Comparison of ENCODE assay signal across 14 mouse cellular contexts in genomic region chr1:122169547-122169946, GRCm38 (mm10).
A peak's percentile ranks its signal among the peaks of the same experiment; 100 is the strongest.
DNase-seq lines count a peak whose midpoint lies in the region; ATAC-seq and TF ChIP-seq lines count a peak whose summit lies in the region.
"Had no signal": no experiment of that assay in that cellular context is flagged by ENCODE, and none has a peak within 500 bp of the region (broad histone marks: within the 10 kb centered on the region; RNA-seq: fewer than 3 reads in every experiment).

No protein-coding gene starts in this region.

- H3K27ac ChIP-seq in intestine, postnatal 0 days (ENCODE audit: low read depth, low read length), result no peak overlapping the region
- no peak overlapping the region for H3K27ac ChIP-seq in intestine, embryonic 15.5 days
- no peak overlapping the region for H3K27ac ChIP-seq in lung, postnatal 0 days (ENCODE audit: low read length)
- H3K27ac ChIP-seq: heart, adult 2 months; hindbrain, embryonic 13.5 days; liver, embryonic 14.5 days had no signal

- no peaks in the 10 kb centered on the region for H3K36me3 ChIP-seq in intestine, postnatal 0 days (ENCODE audit: control insufficient read depth, insufficient read depth)
- H3K36me3 ChIP-seq in intestine, embryonic 15.5 days, result no peaks in the 10 kb centered on the region
- no peaks in the 10 kb centered on the region for H3K36me3 ChIP-seq in lung, postnatal 0 days (ENCODE audit: insufficient read depth, low read length)
- H3K36me3 ChIP-seq: hindbrain, embryonic 13.5 days had no signal

- TF ChIP-seq CTCF in intestine, postnatal 0 days (IDR thresholded peaks at IDR 0.05; ENCODE audit: low read depth), result peak; percentile 21; the same call in 1 of the 2 replicates
- 0 out of 2 replicates have a peak, but pooled peaks have one; percentile 5 for TF ChIP-seq CTCF in lung, postnatal 0 days (IDR thresholded peaks at IDR 0.05)
- TF ChIP-seq CTCF in brain, embryonic 14.5 days (IDR thresholded peaks at IDR 0.05; ENCODE audit: borderline replicate concordance, extremely low read depth, insufficient read depth, insufficient read length), result peak; percentile 17; the same call in 1 of the 2 replicates

- 89% methylated on average over 2 of the region's 2 CpGs for WGBS in intestine, postnatal 0 days
- WGBS in intestine, embryonic 15.5 days, result 85% methylated on average over 2 of the region's 2 CpGs
- 85% methylated on average over 2 of the region's 2 CpGs for WGBS in lung, postnatal 0 days

- no peak overlapping the region for H3K9ac ChIP-seq in intestine, postnatal 0 days (ENCODE audit: low read depth, low read length)
- H3K9ac ChIP-seq in intestine, embryonic 15.5 days, result no peak overlapping the region
- H3K9ac ChIP-seq in lung, postnatal 0 days (replicated peaks; ENCODE audit: low read depth), result no peak overlapping the region
- H3K9ac ChIP-seq: hindbrain, embryonic 13.5 days; liver, embryonic 14.5 days had no signal

- ATAC-seq in intestine, postnatal 0 days, result no peak
- no peak for ATAC-seq in intestine, embryonic 15.5 days
- no peak for ATAC-seq in lung, postnatal 0 days

- no peaks in the 10 kb centered on the region for H3K9me3 ChIP-seq in intestine, postnatal 0 days (ENCODE audit: control insufficient read depth)
- H3K9me3 ChIP-seq in intestine, embryonic 15.5 days, result no peaks in the 10 kb centered on the region
- H3K9me3 ChIP-seq in lung, postnatal 0 days (ENCODE audit: low read length), result no peaks in the 10 kb centered on the region
- H3K9me3 ChIP-seq: hindbrain, embryonic 13.5 days had no signal

- H3K4me1 ChIP-seq in intestine, postnatal 0 days (replicated peaks; ENCODE audit: control insufficient read depth, insufficient read depth, low read length), result no peaks in the 10 kb centered on the region
- H3K4me1 ChIP-seq in intestine, embryonic 15.5 days (replicated peaks), result no peaks in the 10 kb centered on the region
- H3K4me1 ChIP-seq in lung, postnatal 0 days (ENCODE audit: insufficient read depth, low read depth, low read length), result no peaks in the 10 kb centered on the region
- H3K4me1 ChIP-seq: hindbrain, embryonic 13.5 days had no signal

- no peaks in the 10 kb centered on the region for H3K27me3 ChIP-seq in intestine, postnatal 0 days (replicated peaks; ENCODE audit: control insufficient read depth, insufficient read depth, low read length)
- H3K27me3 ChIP-seq in intestine, embryonic 15.5 days (replicated peaks), result no peaks in the 10 kb centered on the region
- no peaks in the 10 kb centered on the region for H3K27me3 ChIP-seq in lung, postnatal 0 days (replicated peaks; ENCODE audit: insufficient read depth, low read length)
- H3K27me3 ChIP-seq: hindbrain, embryonic 13.5 days had no signal

- H3K4me3 ChIP-seq in intestine, postnatal 0 days (ENCODE audit: low read depth, low read length), result no peak overlapping the region
- H3K4me3 ChIP-seq in intestine, embryonic 15.5 days (replicated peaks), result no peak overlapping the region
- H3K4me3 ChIP-seq in lung, postnatal 0 days (ENCODE audit: low read depth, low read length), result no peak overlapping the region
- H3K4me3 ChIP-seq: erythroblast, embryonic 14.5 days; heart, adult 2 months; hindbrain, embryonic 13.5 days had no signal

- H3K4me2 ChIP-seq in intestine, postnatal 0 days (replicated peaks; ENCODE audit: low read depth), result no peak overlapping the region
- no peak overlapping the region for H3K4me2 ChIP-seq in intestine, embryonic 15.5 days (replicated peaks)
- no peak overlapping the region for H3K4me2 ChIP-seq in lung, postnatal 0 days (replicated peaks; ENCODE audit: low read depth, low read length)
- H3K4me2 ChIP-seq: hindbrain, embryonic 13.5 days had no signal

- TF ChIP-seq EP300 in lung, postnatal 0 days (IDR thresholded peaks at IDR 0.05), result no peak

- TF ChIP-seq POLR2A in brain, embryonic 14.5 days (IDR thresholded peaks at IDR 0.05; ENCODE audit: borderline replicate concordance, extremely low read depth, insufficient read depth, insufficient read length, poor library complexity, severe bottlenecking), result no peak

- DNase-seq in adrenal gland, postnatal 36 days, result peak; percentile 10 to 22
- DNase-seq in adrenal gland, postnatal 25 days, result no peak
- DNase-seq in lung, postnatal 0 days (ENCODE audit: low spot score), result no peak
- no peak for DNase-seq in lung, postnatal 10 days
- peak; percentile 4 for DNase-seq in brain, embryonic 14.5 days (ENCODE audit: low read depth)
- no peak for DNase-seq in heart, adult 18-20 months
- DNase-seq: B cell, adult 2 months; heart, adult 2 months; right cerebral cortex, postnatal 4 days had no signal

Comparison
In these comparisons a context has a peak if more than half of its experiments do, and no peak if none do; other contexts are left out.
1. DNase-seq: peak in adrenal gland, postnatal 36 days (2 of 2) and brain, embryonic 14.5 days (single experiment); none in adrenal gland, postnatal 25 days (single experiment), lung, postnatal 0 days (single experiment), lung, postnatal 10 days (single experiment) and heart, adult 18-20 months (0 of 2).
2. Peak in every context shown above with its lines, with median percentiles within 50 percentile points of each other: CTCF ChIP-seq.